26 mouse cellular contexts compared by ENCODE assay signal in the genomic region with DNA sequence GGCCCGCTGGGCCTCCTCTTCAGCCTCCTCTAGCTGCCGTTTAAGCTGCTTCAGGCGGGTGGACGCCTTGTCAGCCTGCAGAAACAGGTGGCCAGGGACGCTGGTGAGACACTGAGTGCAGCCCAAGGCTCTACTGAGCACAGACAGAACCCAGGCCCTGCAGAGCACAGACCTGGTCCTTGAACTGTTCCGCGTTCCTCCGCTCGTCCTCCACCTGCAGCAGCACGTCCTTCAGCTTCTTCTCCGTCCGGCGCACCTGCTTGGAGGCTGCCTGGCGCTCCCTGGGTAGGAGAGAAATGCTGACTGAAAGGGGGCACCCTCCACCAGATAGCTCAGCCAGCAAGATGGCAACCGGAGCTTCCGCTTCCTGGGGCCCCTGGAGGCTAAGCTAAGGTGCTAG. TPM values are rescaled to one million over a fixed set of nuclear protein-coding genes. Genes with fewer than 3 reads are reported as not detected.
DNase-seq lines count a peak whose midpoint lies in the region; ATAC-seq and TF ChIP-seq lines count a peak whose summit lies in the region.
"Had no signal": no experiment of that assay in that cellular context is flagged by ENCODE, and none has a peak within 500 bp of the region (broad histone marks: within the 10 kb centered on the region; RNA-seq: fewer than 3 reads in every experiment).

No protein-coding gene starts in this region.

- ATAC-seq in frontal cortex, adult (ENCODE audit: low TSS enrichment), result no peak
- ATAC-seq: forebrain, embryonic 15.5 days; hindbrain, embryonic 16.5 days; intestine, embryonic 15.5 days; Patski had no signal

- H3K36me3 ChIP-seq in E14TG2a.4 (ENCODE audit: insufficient read depth, low read length), result peaks cover 90% of the 10 kb centered on the region

- peaks cover 62% of the 10 kb centered on the region for H3K4me1 ChIP-seq in E14TG2a.4 (replicated peaks; ENCODE audit: low read depth, low read length)
- H3K4me1 ChIP-seq: embryonic facial prominence, embryonic 10.5 days; embryonic facial prominence, embryonic 13.5 days; forebrain, embryonic 12.5 days; forebrain, embryonic 15.5 days; hindbrain, embryonic 13.5 days had no signal

- H3K9me3 ChIP-seq in E14TG2a.4 (ENCODE audit: low read length), result no peaks in the 10 kb centered on the region
- H3K9me3 ChIP-seq: embryonic facial prominence, embryonic 10.5 days; embryonic facial prominence, embryonic 13.5 days; forebrain, embryonic 12.5 days; forebrain, embryonic 15.5 days; G1E; hindbrain, embryonic 13.5 days; intestine, embryonic 15.5 days had no signal

- 0 out of 2 replicates have a peak overlapping the region, but pooled peaks have one; percentile 29 for H3K4me3 ChIP-seq in E14TG2a.4 (replicated peaks; ENCODE audit: low read length)
- H3K4me3 ChIP-seq: embryonic facial prominence, embryonic 10.5 days; embryonic facial prominence, embryonic 13.5 days; erythroblast, embryonic 14.5 days; forebrain, embryonic 12.5 days; forebrain, embryonic 15.5 days; hindbrain, embryonic 13.5 days; intestine, embryonic 15.5 days had no signal

- peak; percentile 57 to 66 for DNase-seq in adrenal gland, adult (ENCODE audit: inconsistent age in 2 of 2, low spot score in 1 of 2)
- DNase-seq in adrenal gland, postnatal 36 days, result no peak
- peak; percentile 89 for DNase-seq in heart, adult 11 months
- no peak for DNase-seq in heart, adult 18-20 months
- DNase-seq: cerebellum, adult 11-12 months; cerebellum, adult 8-10 months; cerebellum, postnatal 10 days; cerebellum, postnatal 36 days; embryo, embryonic 11 days; gastrocnemius, postnatal 25 days; kidney, adult 11 months had no signal

- no peaks in the 10 kb centered on the region for H3K27me3 ChIP-seq in E14TG2a.4 (ENCODE audit: insufficient read depth, low read length)
- H3K27me3 ChIP-seq: embryonic facial prominence, embryonic 13.5 days; forebrain, embryonic 12.5 days; forebrain, embryonic 15.5 days; hindbrain, embryonic 13.5 days; intestine, embryonic 15.5 days; Patski had no signal

- TF ChIP-seq CTCF in E14TG2a.4 (conservative IDR thresholded peaks at IDR 0.05; ENCODE audit: low read length), result no peak; the same call in 1 of the 2 replicates

RNA-seq across cellular contexts. Expression of a gene that starts 6.2 kb away (rescaled TPM):
- total RNA-seq in adrenal gland, postnatal 36 days (2021), result not detected
- not detected for total RNA-seq in heart, adult 18-20 months (2021)
- total RNA-seq: heart, adult 8-10 months; heart, postnatal 25 days had no signal

RNA-seq across cellular contexts. Expression of a gene that starts 34.2 kb away (rescaled TPM):
- total RNA-seq in adrenal gland, postnatal 36 days (2021), result 1 to 10 TPM; 1.1 to 1.2 TPM
- under 1 TPM in 1 of 2 experiments, not detected in 1; 0.46 TPM for total RNA-seq in heart, adult 18-20 months (2021)
- total RNA-seq: G1E; gastrocnemius, adult 8-10 months; gastrocnemius, postnatal 25 days; heart, postnatal 25 days had no signal

Comparison
In these comparisons a context has a peak if more than half of its experiments do, and no peak if none do; other contexts are left out.
1. DNase-seq: peak in adrenal gland, adult (2 of 2) and heart, adult 11 months (single experiment); none in adrenal gland, postnatal 36 days (0 of 2) and heart, adult 18-20 months (0 of 2).